Mouse (Mus musculus) forebrain, embryonic 16.5 days (tissue): ENCODE measurements around the gene Arntl. TPM values are rescaled to one million over a fixed set of nuclear protein-coding genes. Genes with fewer than 3 reads are reported as not detected.

Experiments used
- ATAC-seq: fragments of 200-750 bp; cut with Nextera tagmentation; 2 replicates; pipeline ENCODE4 v1.8.0; 2017; ENCODE audit warnings: mild to moderate bottlenecking, moderate library complexity
- H3K27ac ChIP-seq: fragments of 300-500 bp; sonication (generic); 2 replicates; pipeline ENCODE4 v1.5.1; 2014; ENCODE audit warnings: low read length, control low read depth
- H3K27me3 ChIP-seq: fragments of 300-500 bp; sonication (generic); replicated peaks from 2 replicates; pipeline ENCODE4 v1.6.1; 2014; ENCODE audit warnings: low read length; ENCODE audit not compliant: control insufficient read depth, insufficient read depth
- H3K36me3 ChIP-seq: fragments of 300-500 bp; sonication (generic); 2 replicates; pipeline ENCODE4 v1.6.1; 2014; ENCODE audit not compliant: control insufficient read depth, insufficient read depth
- H3K4me1 ChIP-seq: fragments of 300-500 bp; sonication (generic); replicated peaks from 2 replicates; pipeline ENCODE4 v1.6.1; 2014; ENCODE audit warnings: low read length; ENCODE audit not compliant: control insufficient read depth, insufficient read depth
- H3K4me2 ChIP-seq: fragments of 300-500 bp; sonication (generic); 2 replicates; pipeline ENCODE4 v1.6.1; 2014; ENCODE audit warnings: mild to moderate bottlenecking, low read length, control low read depth
- H3K4me3 ChIP-seq: fragments of 300-500 bp; sonication (generic); replicated peaks from 2 replicates; pipeline ENCODE4 v1.5.1; 2014; ENCODE audit warnings: mild to moderate bottlenecking, low read length, control low read depth
- H3K9ac ChIP-seq: fragments of 300-500 bp; sonication (generic); replicated peaks from 2 replicates; pipeline ENCODE4 v1.6.1; 2014; ENCODE audit warnings: low read depth, low read length, control low read depth
- H3K9me3 ChIP-seq: fragments of 300-500 bp; sonication (generic); 2 replicates; pipeline ENCODE4 v1.6.1; 2016; ENCODE audit warnings: low read length; ENCODE audit not compliant: control insufficient read depth
- WGBS: fragments of 180-500 bp; shearing (Covaris S2); extraction: QIAGEN DNeasy Blood & Tissue Kit; methylation state at CpG from one replicate; pipeline ENCODE4 v1.1.7; 2014; 5-methylcytosine and 5-hydroxymethylcytosine counted together
- polyA plus RNA-seq: library from polyadenylated mRNA; unstranded; fragments of >200 nt; fragmentation: Nextera tagmentation; extraction: Ambion mirVana; gene quantifications from 2 replicates; pipeline ENCODE4 v1.2.1, GENCODE M21; 2015

The Arntl gene
- polyA plus RNA-seq, 1 experiment from 2014 or later, result 15.6 TPM

DNA sequence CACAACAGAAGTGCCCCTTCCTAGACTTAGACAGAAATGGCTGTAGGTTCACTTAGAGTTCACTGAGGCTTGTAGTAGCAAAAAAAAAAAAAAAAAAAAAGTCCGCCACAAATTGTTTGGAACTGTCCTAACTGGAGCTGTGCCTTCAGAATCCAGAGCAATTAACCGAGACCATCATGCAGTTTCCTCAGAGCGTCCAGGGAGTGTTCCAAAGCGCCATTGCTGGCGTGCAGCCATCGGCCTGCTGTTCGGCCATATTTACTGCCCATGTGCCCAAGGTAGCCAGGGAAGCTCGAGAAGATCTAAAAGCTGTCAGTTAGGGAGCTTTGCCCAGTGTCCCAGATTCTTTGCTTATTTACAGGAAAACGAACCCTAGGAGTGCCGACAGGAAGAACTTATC lies 63.3 kb downstream of the Arntl start:
- H3K4me2 ChIP-seq, result no peak overlapping the region
- 56% methylated on average over 10 of the region's 10 CpGs for WGBS
- no peaks in the 10 kb centered on the region for H3K36me3 ChIP-seq
- ATAC-seq, result no peak
- H3K4me1 ChIP-seq, result no peaks in the 10 kb centered on the region
- no peaks in the 10 kb centered on the region for H3K9me3 ChIP-seq
- no peak overlapping the region for H3K9ac ChIP-seq
- no peak overlapping the region for H3K27ac ChIP-seq
- H3K4me3 ChIP-seq, result no peak overlapping the region
- no peaks in the 10 kb centered on the region for H3K27me3 ChIP-seq

DNA sequence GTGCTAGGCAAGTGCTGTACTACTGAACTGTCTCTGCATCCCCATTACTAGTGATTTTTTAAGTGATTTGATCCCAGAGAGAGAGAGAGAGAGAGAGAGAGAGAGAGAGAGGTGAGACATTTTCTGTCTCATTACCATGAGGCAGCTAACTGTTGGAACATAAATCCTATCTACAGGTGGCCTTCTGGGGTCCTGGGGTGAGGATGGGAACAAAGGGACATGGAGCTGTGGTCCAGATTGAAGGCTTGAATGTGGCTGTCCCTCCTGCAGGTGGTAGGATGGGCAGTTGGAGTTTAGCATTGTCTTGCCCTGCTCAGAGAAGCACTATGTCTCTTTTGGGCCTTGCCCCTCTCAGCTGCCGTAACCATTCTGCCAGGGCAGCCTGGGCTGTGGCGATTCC lies 63.7 kb downstream of the Arntl start:
- Histone ChIP-seq H3K36me3 (no peaks in the 10 kb centered on the region), H3K4me3 (no peak overlapping the region), H3K9me3 (no peaks in the 10 kb centered on the region), H3K9ac (no peak overlapping the region), H3K4me1 (no peaks in the 10 kb centered on the region), H3K4me2 (no peak overlapping the region), H3K27ac (no peak overlapping the region), H3K27me3 (no peaks in the 10 kb centered on the region)
- no peak for ATAC-seq
- 79% methylated on average over 2 of the region's 2 CpGs for WGBS

GRCm38 (mm10) chr7:113272338-113272997 lies 65.2 kb downstream of the Arntl start:
- no peaks in the 10 kb centered on the region for H3K4me1 ChIP-seq
- no peak overlapping the region for H3K27ac ChIP-seq
- no peak overlapping the region for H3K4me3 ChIP-seq
- H3K27me3 ChIP-seq, result no peaks in the 10 kb centered on the region
- H3K9me3 ChIP-seq, result no peaks in the 10 kb centered on the region
- WGBS, result 76% methylated on average over 5 of the region's 6 CpGs
- no peak for ATAC-seq
- H3K36me3 ChIP-seq, result no peaks in the 10 kb centered on the region
- H3K4me2 ChIP-seq, result no peak overlapping the region
- no peak overlapping the region for H3K9ac ChIP-seq

- no peak overlapping the region for H3K4me2 ChIP-seq
- no peak overlapping the region for H3K27ac ChIP-seq
- H3K4me3 ChIP-seq, result no peak overlapping the region
- no peak overlapping the region for H3K9ac ChIP-seq
- WGBS, result 44% methylated on average over 2 of the region's 2 CpGs
- H3K9me3 ChIP-seq, result no peaks in the 10 kb centered on the region
- no peaks in the 10 kb centered on the region for H3K36me3 ChIP-seq
- no peaks in the 10 kb centered on the region for H3K4me1 ChIP-seq
- ATAC-seq, result no peak; the same call in 1 of the 2 replicates
- no peaks in the 10 kb centered on the region for H3K27me3 ChIP-seq
These were observed 70.0 kb downstream of the Arntl start for GRCm38 (mm10) chr7:113277245-113277644.

DNA sequence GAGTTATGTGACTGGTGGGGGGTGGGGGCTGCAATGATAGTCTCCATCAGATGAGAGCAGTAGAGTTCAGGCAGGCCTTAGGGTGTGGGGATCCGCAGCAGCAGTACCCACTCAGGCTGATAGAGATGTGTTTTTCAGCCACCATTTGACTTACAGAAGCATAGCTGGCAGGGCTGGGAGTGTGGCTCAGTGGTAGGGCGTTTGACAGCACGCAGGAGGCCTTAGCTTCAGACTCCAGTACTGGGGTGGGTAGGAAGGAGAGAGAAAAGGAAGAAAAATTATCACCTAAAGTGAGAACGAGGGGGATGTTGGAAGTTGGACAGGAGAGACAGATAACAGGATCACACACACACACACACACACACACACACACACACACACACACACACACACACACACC lies 71.2 kb downstream of the Arntl start:
- Histone ChIP-seq H3K27me3 (no peaks in the 10 kb centered on the region), H3K4me2 (no peak overlapping the region), H3K36me3 (peaks cover 4% of the 10 kb centered on the region), H3K4me3 (no peak overlapping the region), H3K9ac (no peak overlapping the region), H3K4me1 (no peaks in the 10 kb centered on the region), H3K27ac (no peak overlapping the region), H3K9me3 (no peaks in the 10 kb centered on the region)
- ATAC-seq, result no peak
- 85% methylated on average over 4 of the region's 4 CpGs for WGBS

- Histone ChIP-seq H3K4me3 (no peak overlapping the region), H3K9me3 (no peaks in the 10 kb centered on the region), H3K4me2 (no peak overlapping the region), H3K27me3 (no peaks in the 10 kb centered on the region), H3K36me3 (peaks cover 7% of the 10 kb centered on the region), H3K4me1 (no peaks in the 10 kb centered on the region), H3K9ac (no peak overlapping the region), H3K27ac (no peak overlapping the region)
- no peak for ATAC-seq
- whole genome bisulfite sequencing, result 80% methylated on average over 2 of the region's 2 CpGs
These were observed 72.0 kb downstream of the Arntl start for GRCm38 (mm10) chr7:113279246-113279645.

- Histone ChIP-seq H3K9me3 (no peaks in the 10 kb centered on the region), H3K27ac (no peak overlapping the region), H3K4me1 (no peaks in the 10 kb centered on the region), H3K4me3 (no peak overlapping the region), H3K9ac (no peak overlapping the region), H3K27me3 (no peaks in the 10 kb centered on the region), H3K4me2 (no peak overlapping the region), H3K36me3 (peaks cover 7% of the 10 kb centered on the region)
- WGBS, result 88% methylated on average over 2 of the region's 2 CpGs
- no peak for ATAC-seq
These were observed 78.1 kb downstream of the Arntl start for GRCm38 (mm10) chr7:113285405-113285804.

- no peak overlapping the region for H3K4me2 ChIP-seq
- ATAC-seq, result no peak
These were observed 81.9 kb downstream of the Arntl start for GRCm38 (mm10) chr7:113289211-113289610.

GRCm38 (mm10) chr7:113291741-113292140 lies 84.5 kb downstream of the Arntl start:
- no peak overlapping the region for H3K4me3 ChIP-seq
- H3K4me1 ChIP-seq, result peaks cover 2% of the 10 kb centered on the region; the same call in 1 of the 2 replicates
- H3K9me3 ChIP-seq, result no peaks in the 10 kb centered on the region
- WGBS, result 81% methylated on average over 5 of the region's 5 CpGs
- H3K36me3 ChIP-seq, result no peaks in the 10 kb centered on the region
- H3K4me2 ChIP-seq, result no peak overlapping the region
- no peak for ATAC-seq
- no peak overlapping the region for H3K27ac ChIP-seq
- no peaks in the 10 kb centered on the region for H3K27me3 ChIP-seq
- no peak overlapping the region for H3K9ac ChIP-seq

More at GRCm38 (mm10) chr7:113289211-113289610, 81.9 kb downstream of the Arntl start:
- no peak overlapping the region for H3K9ac ChIP-seq
- no peaks in the 10 kb centered on the region for H3K4me1 ChIP-seq
- no peaks in the 10 kb centered on the region for H3K36me3 ChIP-seq
- no peak overlapping the region for H3K4me3 ChIP-seq
- H3K27me3 ChIP-seq, result no peaks in the 10 kb centered on the region
- H3K27ac ChIP-seq, result no peak overlapping the region
- WGBS, result 88% methylated on average over 1 of the region's 1 CpGs
- H3K9me3 ChIP-seq, result no peaks in the 10 kb centered on the region

DNA sequence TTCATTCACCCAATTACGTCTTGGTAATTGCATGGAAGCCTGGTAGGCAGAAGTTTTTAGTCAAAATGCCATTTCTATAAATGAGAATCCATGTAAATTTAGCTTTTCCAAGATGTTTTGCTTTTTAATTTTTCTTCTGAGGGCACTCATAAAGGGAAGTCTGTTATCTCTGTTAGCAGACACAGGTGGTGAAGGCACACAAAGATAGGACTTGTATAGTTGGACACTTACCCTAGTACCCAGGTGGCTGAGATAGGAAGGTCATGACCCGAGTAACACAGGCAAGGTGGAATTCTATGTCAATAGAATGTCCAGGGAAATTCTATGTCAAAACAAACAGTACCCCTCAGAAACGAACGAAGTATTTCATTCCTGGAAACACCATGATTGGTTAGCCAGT lies 84.9 kb downstream of the Arntl start:
- no peak for ATAC-seq
- H3K36me3 ChIP-seq, result no peaks in the 10 kb centered on the region
- WGBS, result 82% methylated on average over 4 of the region's 4 CpGs
- H3K27me3 ChIP-seq, result no peaks in the 10 kb centered on the region
- no peak overlapping the region for H3K27ac ChIP-seq
- no peak overlapping the region for H3K4me3 ChIP-seq
- no peaks in the 10 kb centered on the region for H3K9me3 ChIP-seq
- no peak overlapping the region for H3K4me2 ChIP-seq
- peaks cover 6% of the 10 kb centered on the region; the same call in 1 of the 2 replicates for H3K4me1 ChIP-seq
- H3K9ac ChIP-seq, result no peak overlapping the region
